Mouse (Mus musculus): ENCODE data around the gene Prlr. TPM values are rescaled to one million over a fixed set of nuclear protein-coding genes. Genes with fewer than 3 reads are reported as not detected.

Gene Prlr
- polyA plus RNA-seq, 1 experiment from 2014 or later = 5.4 TPM

- no peak for ATAC-seq (ENCODE audit: low FRiP score, low TSS enrichment)
- no peak overlapping the region for H3K4me3 ChIP-seq (ENCODE audit: low read length)
- H3K4me1 ChIP-seq (ENCODE audit: insufficient read depth, low read length) = no peaks in the 10 kb centered on the region
- no peak overlapping the region for H3K4me2 ChIP-seq (replicated peaks; ENCODE audit: low read depth, low read length)
- H3K36me3 ChIP-seq (ENCODE audit: insufficient read depth, low read length) = no peaks in the 10 kb centered on the region
- H3K27ac ChIP-seq (ENCODE audit: low read length) = no peak overlapping the region
- no peaks in the 10 kb centered on the region for H3K27me3 ChIP-seq (ENCODE audit: insufficient read depth, low read length)
- H3K9ac ChIP-seq (replicated peaks; ENCODE audit: low read length) = no peak overlapping the region
- 66% methylated on average over 4 of the region's 4 CpGs for WGBS
- H3K9me3 ChIP-seq (ENCODE audit: low read length) = no peaks in the 10 kb centered on the region
Observed at GRCm38 (mm10) chr15:10223614-10224155, 46.6 kb downstream of the Prlr start.

GRCm38 (mm10) chr15:10225701-10226100 lies 48.7 kb downstream of the Prlr start:
- ATAC-seq (ENCODE audit: low FRiP score, low TSS enrichment) = peak; percentile 78
- no peaks in the 10 kb centered on the region for H3K27me3 ChIP-seq (ENCODE audit: insufficient read depth, low read length)
- no peaks in the 10 kb centered on the region for H3K9me3 ChIP-seq (ENCODE audit: low read length)
- 70% methylated on average over 4 of the region's 4 CpGs for WGBS
- no peaks in the 10 kb centered on the region for H3K36me3 ChIP-seq (ENCODE audit: insufficient read depth, low read length)
- no peak overlapping the region for H3K4me2 ChIP-seq (replicated peaks; ENCODE audit: low read depth, low read length)
- H3K9ac ChIP-seq (replicated peaks; ENCODE audit: low read length) = no peak overlapping the region
- H3K27ac ChIP-seq (ENCODE audit: low read length) = no peak overlapping the region
- no peak overlapping the region for H3K4me3 ChIP-seq (ENCODE audit: low read length)
- no peaks in the 10 kb centered on the region for H3K4me1 ChIP-seq (ENCODE audit: insufficient read depth, low read length)

- no peaks in the 10 kb centered on the region for H3K9me3 ChIP-seq (ENCODE audit: low read length)
- no peaks in the 10 kb centered on the region for H3K4me1 ChIP-seq (ENCODE audit: insufficient read depth, low read length)
- no peak overlapping the region for H3K4me3 ChIP-seq (ENCODE audit: low read length)
- H3K9ac ChIP-seq (replicated peaks; ENCODE audit: low read length) = no peak overlapping the region
- ATAC-seq (ENCODE audit: low FRiP score, low TSS enrichment) = no peak
- no peaks in the 10 kb centered on the region for H3K36me3 ChIP-seq (ENCODE audit: insufficient read depth, low read length)
- 82% methylated on average over 2 of the region's 2 CpGs for WGBS
- H3K4me2 ChIP-seq (replicated peaks; ENCODE audit: low read depth, low read length) = no peak overlapping the region
- no peak overlapping the region for H3K27ac ChIP-seq (ENCODE audit: low read length)
- H3K27me3 ChIP-seq (ENCODE audit: insufficient read depth, low read length) = no peaks in the 10 kb centered on the region
Observed at GRCm38 (mm10) chr15:10228636-10229035, 51.6 kb downstream of the Prlr start.

GRCm38 (mm10) chr15:10235977-10236376 lies 58.9 kb downstream of the Prlr start:
- H3K9ac ChIP-seq (replicated peaks; ENCODE audit: low read length) = no peak overlapping the region
- no peak overlapping the region for H3K4me3 ChIP-seq (ENCODE audit: low read length)
- no peaks in the 10 kb centered on the region for H3K9me3 ChIP-seq (ENCODE audit: low read length)
- no peak for ATAC-seq (ENCODE audit: low FRiP score, low TSS enrichment)
- no peak overlapping the region for H3K4me2 ChIP-seq (replicated peaks; ENCODE audit: low read depth, low read length)
- H3K27ac ChIP-seq (ENCODE audit: low read length) = no peak overlapping the region
- WGBS = 84% methylated on average over 5 of the region's 5 CpGs
- no peaks in the 10 kb centered on the region for H3K27me3 ChIP-seq (ENCODE audit: insufficient read depth, low read length)
- H3K36me3 ChIP-seq (ENCODE audit: insufficient read depth, low read length) = no peaks in the 10 kb centered on the region
- H3K4me1 ChIP-seq (ENCODE audit: insufficient read depth, low read length) = no peaks in the 10 kb centered on the region

- WGBS = 82% methylated on average over 3 of the region's 3 CpGs
- ATAC-seq (ENCODE audit: low FRiP score, low TSS enrichment) = no peak
Observed at GRCm38 (mm10) chr15:10236812-10237211, 59.8 kb downstream of the Prlr start.

GRCm38 (mm10) chr15:10238454-10238853 lies 61.4 kb downstream of the Prlr start:
- no peak overlapping the region for H3K4me2 ChIP-seq (replicated peaks; ENCODE audit: low read depth, low read length)
- H3K4me3 ChIP-seq (ENCODE audit: low read length) = no peak overlapping the region
- H3K9ac ChIP-seq (replicated peaks; ENCODE audit: low read length) = no peak overlapping the region
- no peak overlapping the region for H3K27ac ChIP-seq (ENCODE audit: low read length)
- WGBS = 92% methylated on average over 8 of the region's 8 CpGs
- no peaks in the 10 kb centered on the region for H3K4me1 ChIP-seq (ENCODE audit: insufficient read depth, low read length)
- no peaks in the 10 kb centered on the region for H3K9me3 ChIP-seq (ENCODE audit: low read length)
- no peaks in the 10 kb centered on the region for H3K36me3 ChIP-seq (ENCODE audit: insufficient read depth, low read length)
- H3K27me3 ChIP-seq (ENCODE audit: insufficient read depth, low read length) = no peaks in the 10 kb centered on the region
- no peak for ATAC-seq (ENCODE audit: low FRiP score, low TSS enrichment)

More at GRCm38 (mm10) chr15:10236812-10237211, 59.8 kb downstream of the Prlr start:
- Histone ChIP-seq H3K9ac (replicated peaks; ENCODE audit: low read length) (no peak overlapping the region), H3K4me2 (replicated peaks; ENCODE audit: low read depth, low read length) (no peak overlapping the region), H3K27ac (ENCODE audit: low read length) (no peak overlapping the region), H3K27me3 (ENCODE audit: insufficient read depth, low read length) (no peaks in the 10 kb centered on the region), H3K4me3 (ENCODE audit: low read length) (no peak overlapping the region), H3K4me1 (ENCODE audit: insufficient read depth, low read length) (no peaks in the 10 kb centered on the region), H3K9me3 (ENCODE audit: low read length) (no peaks in the 10 kb centered on the region), H3K36me3 (ENCODE audit: insufficient read depth, low read length) (no peaks in the 10 kb centered on the region)

- Histone ChIP-seq H3K27ac (ENCODE audit: low read length) (no peak overlapping the region), H3K36me3 (ENCODE audit: insufficient read depth, low read length) (no peaks in the 10 kb centered on the region), H3K4me2 (replicated peaks; ENCODE audit: low read depth, low read length) (no peak overlapping the region), H3K4me1 (ENCODE audit: insufficient read depth, low read length) (no peaks in the 10 kb centered on the region), H3K4me3 (ENCODE audit: low read length) (no peak overlapping the region), H3K9ac (replicated peaks; ENCODE audit: low read length) (no peak overlapping the region), H3K9me3 (ENCODE audit: low read length) (no peaks in the 10 kb centered on the region), H3K27me3 (ENCODE audit: insufficient read depth, low read length) (no peaks in the 10 kb centered on the region)
- WGBS = 86% methylated on average over 5 of the region's 5 CpGs
- ATAC-seq (ENCODE audit: low FRiP score, low TSS enrichment) = no peak
Observed at GRCm38 (mm10) chr15:10240228-10240795, 63.3 kb downstream of the Prlr start.

GRCm38 (mm10) chr15:10242250-10242649 lies 65.2 kb downstream of the Prlr start:
- Histone ChIP-seq H3K36me3 (ENCODE audit: insufficient read depth, low read length) (no peaks in the 10 kb centered on the region), H3K9ac (replicated peaks; ENCODE audit: low read length) (no peak overlapping the region), H3K27me3 (ENCODE audit: insufficient read depth, low read length) (no peaks in the 10 kb centered on the region), H3K4me3 (ENCODE audit: low read length) (no peak overlapping the region), H3K9me3 (ENCODE audit: low read length) (no peaks in the 10 kb centered on the region), H3K4me1 (ENCODE audit: insufficient read depth, low read length) (no peaks in the 10 kb centered on the region), H3K4me2 (replicated peaks; ENCODE audit: low read depth, low read length) (no peak overlapping the region), H3K27ac (ENCODE audit: low read length) (no peak overlapping the region)
- ATAC-seq (ENCODE audit: low FRiP score, low TSS enrichment) = no peak

- Histone ChIP-seq H3K27ac (ENCODE audit: low read length) (no peak overlapping the region), H3K36me3 (ENCODE audit: insufficient read depth, low read length) (no peaks in the 10 kb centered on the region), H3K9me3 (ENCODE audit: low read length) (no peaks in the 10 kb centered on the region), H3K9ac (replicated peaks; ENCODE audit: low read length) (no peak overlapping the region), H3K4me1 (ENCODE audit: insufficient read depth, low read length) (no peaks in the 10 kb centered on the region), H3K27me3 (ENCODE audit: insufficient read depth, low read length) (no peaks in the 10 kb centered on the region), H3K4me3 (ENCODE audit: low read length) (no peak overlapping the region), H3K4me2 (replicated peaks; ENCODE audit: low read depth, low read length) (no peak overlapping the region)
- ATAC-seq (ENCODE audit: low FRiP score, low TSS enrichment) = no peak
- 87% methylated on average over 4 of the region's 4 CpGs for WGBS
Observed at GRCm38 (mm10) chr15:10249285-10249684, 72.2 kb downstream of the Prlr start.

GRCm38 (mm10) chr15:10250784-10251183 lies 73.7 kb downstream of the Prlr start:
- no peaks in the 10 kb centered on the region for H3K27me3 ChIP-seq (ENCODE audit: insufficient read depth, low read length)

More at GRCm38 (mm10) chr15:10250784-10251183, 73.7 kb downstream of the Prlr start:
- WGBS = 51% methylated on average over 6 of the region's 6 CpGs
- H3K36me3 ChIP-seq (ENCODE audit: insufficient read depth, low read length) = no peaks in the 10 kb centered on the region
- H3K27ac ChIP-seq (ENCODE audit: low read length) = no peak overlapping the region
- H3K4me2 ChIP-seq (replicated peaks; ENCODE audit: low read depth, low read length) = no peak overlapping the region
- no peak overlapping the region for H3K9ac ChIP-seq (replicated peaks; ENCODE audit: low read length)
- peak; percentile 31; the same call in 1 of the 2 replicates for ATAC-seq (ENCODE audit: low FRiP score, low TSS enrichment)
- H3K4me3 ChIP-seq (ENCODE audit: low read length) = no peak overlapping the region
- no peaks in the 10 kb centered on the region for H3K9me3 ChIP-seq (ENCODE audit: low read length)
- H3K4me1 ChIP-seq (ENCODE audit: insufficient read depth, low read length) = no peaks in the 10 kb centered on the region

Measured in kidney, embryonic 16.5 days (tissue).